Mouse (Mus musculus) ES-Bruce4 (cell line): ENCODE measurements around the gene Smoc1. TPM values are rescaled to one million over a fixed set of nuclear protein-coding genes. Genes with fewer than 3 reads are reported as not detected.
A peak's percentile ranks its signal among the peaks of the same experiment; 100 is the strongest.

Source experiments
- H3K27ac ChIP-seq: 2 replicates; pipeline ENCODE4 v1.5.1; 2012; ENCODE audit warnings: low read length, inconsistent platforms; ENCODE audit not compliant: insufficient read depth
- H3K27me3 ChIP-seq: 2 replicates; pipeline ENCODE4 v1.6.1; 2012; ENCODE audit warnings: mild to moderate bottlenecking, low read length, inconsistent platforms; ENCODE audit not compliant: control insufficient read depth, poor library complexity, insufficient read depth, severe bottlenecking
- H3K36me3 ChIP-seq: 2 replicates; pipeline ENCODE4 v1.6.1; 2012; ENCODE audit warnings: inconsistent platforms, mild to moderate bottlenecking, low read length, moderate library complexity; ENCODE audit not compliant: control insufficient read depth, poor library complexity, insufficient read depth, severe bottlenecking
- H3K4me1 ChIP-seq: one replicate; pipeline ENCODE4 v1.8.1; 2011; ENCODE audit warnings: low read length; ENCODE audit not compliant: control insufficient read depth, insufficient read depth
- H3K4me3 ChIP-seq: 2 replicates; pipeline ENCODE4 v1.5.1; 2011; ENCODE audit warnings: low read depth, mild to moderate bottlenecking, low read length
- H3K9ac ChIP-seq: 2 replicates; pipeline ENCODE4 v1.6.1; 2012; ENCODE audit warnings: low read depth, mild to moderate bottlenecking, inconsistent platforms; ENCODE audit not compliant: poor library complexity, severe bottlenecking
- H3K9me3 ChIP-seq: replicated peaks from 2 replicates; pipeline ENCODE4 v1.6.1; 2012; ENCODE audit warnings: mild to moderate bottlenecking, low read length, inconsistent platforms; ENCODE audit not compliant: control insufficient read depth, poor library complexity, insufficient read depth, severe bottlenecking
- CTCF ChIP-seq: IDR thresholded peaks from one replicate; pipeline ENCODE4 v1.8.1; 2011; ENCODE audit warnings: low read depth, low read length
- EP300 ChIP-seq: IDR thresholded peaks from 2 replicates; pipeline ENCODE4 v1.6.1; 2011; ENCODE audit warnings: low read depth, low read length; ENCODE audit not compliant: insufficient read depth
- POLR2A ChIP-seq: IDR thresholded peaks from one replicate; pipeline ENCODE4 v1.8.1; 2011; ENCODE audit warnings: low read length; ENCODE audit not compliant: insufficient read depth
- polyA plus RNA-seq: library from polyadenylated mRNA; stranded (reverse); fragments of >200 nt; gene quantifications from 2 replicates; pipeline ENCODE4 v1.2.4, GENCODE M21; 2011; ENCODE audit warnings: low read depth; ENCODE audit not compliant: missing spikeins, insufficient read depth, insufficient read length

The Smoc1 gene
- polyA plus RNA-seq, 1 experiment, result 6.7 TPM

GRCm38 (mm10) chr12:81168494-81168893, 141.9 kb downstream of the Smoc1 start:
- Histone ChIP-seq H3K27me3 (no peaks in the 10 kb centered on the region), H3K9me3 (no peaks in the 10 kb centered on the region)
- TF ChIP-seq CTCF, result no peak
- no peak for TF ChIP-seq EP300
- TF ChIP-seq POLR2A, result no peak

GRCm38 (mm10) chr12:81170076-81170475, 143.5 kb downstream of the Smoc1 start:
- H3K36me3 ChIP-seq, result no peaks in the 10 kb centered on the region

More at GRCm38 (mm10) chr12:81168494-81168893, 141.9 kb downstream of the Smoc1 start:
- H3K9ac ChIP-seq, result no peak overlapping the region
- no peaks in the 10 kb centered on the region for H3K36me3 ChIP-seq
- H3K4me1 ChIP-seq, result no peaks in the 10 kb centered on the region
- H3K4me3 ChIP-seq, result no peak overlapping the region
- H3K27ac ChIP-seq, result no peak overlapping the region

GRCm38 (mm10) chr12:81173011-81173410, 146.4 kb downstream of the Smoc1 start:
- TF ChIP-seq EP300, result no peak
- no peak for TF ChIP-seq POLR2A
- no peak for TF ChIP-seq CTCF
- Histone ChIP-seq H3K27me3 (no peaks in the 10 kb centered on the region), H3K4me3 (no peak overlapping the region), H3K36me3 (no peaks in the 10 kb centered on the region), H3K9me3 (no peaks in the 10 kb centered on the region), H3K27ac (no peak overlapping the region), H3K9ac (no peak overlapping the region), H3K4me1 (no peaks in the 10 kb centered on the region)

More at GRCm38 (mm10) chr12:81170076-81170475, 143.5 kb downstream of the Smoc1 start:
- Histone ChIP-seq H3K9me3 (no peaks in the 10 kb centered on the region), H3K9ac (no peak overlapping the region), H3K27me3 (no peaks in the 10 kb centered on the region), H3K4me1 (no peaks in the 10 kb centered on the region), H3K27ac (no peak overlapping the region), H3K4me3 (no peak overlapping the region)
- TF ChIP-seq EP300, result no peak
- no peak for TF ChIP-seq POLR2A
- peak; percentile 49 for TF ChIP-seq CTCF

- H3K9me3 ChIP-seq, result no peaks in the 10 kb centered on the region
- no peak for TF ChIP-seq EP300
- no peak for TF ChIP-seq CTCF
- TF ChIP-seq POLR2A, result no peak
- H3K27me3 ChIP-seq, result no peaks in the 10 kb centered on the region
- no peak overlapping the region for H3K9ac ChIP-seq
- no peaks in the 10 kb centered on the region for H3K36me3 ChIP-seq
- H3K4me3 ChIP-seq, result no peak overlapping the region
- no peaks in the 10 kb centered on the region for H3K4me1 ChIP-seq
- no peak overlapping the region for H3K27ac ChIP-seq
Observed at GRCm38 (mm10) chr12:81173893-81174292, 147.3 kb downstream of the Smoc1 start.

- Histone ChIP-seq H3K9ac (no peak overlapping the region), H3K27me3 (no peaks in the 10 kb centered on the region), H3K4me1 (no peaks in the 10 kb centered on the region), H3K9me3 (no peaks in the 10 kb centered on the region), H3K4me3 (no peak overlapping the region), H3K36me3 (no peaks in the 10 kb centered on the region), H3K27ac (no peak overlapping the region)
- TF ChIP-seq POLR2A, result no peak
- no peak for TF ChIP-seq EP300
- no peak for TF ChIP-seq CTCF
Observed at GRCm38 (mm10) chr12:81175252-81175651, 148.6 kb downstream of the Smoc1 start.

- Histone ChIP-seq H3K27me3 (no peaks in the 10 kb centered on the region), H3K4me3 (no peak overlapping the region), H3K36me3 (no peaks in the 10 kb centered on the region), H3K27ac (no peak overlapping the region), H3K4me1 (no peaks in the 10 kb centered on the region), H3K9me3 (no peaks in the 10 kb centered on the region), H3K9ac (no peak overlapping the region)
- no peak for TF ChIP-seq EP300
- TF ChIP-seq CTCF, result peak; percentile 90
- TF ChIP-seq POLR2A, result no peak
Observed at GRCm38 (mm10) chr12:81182073-81182472, 155.5 kb downstream of the Smoc1 start.
